Mouse (Mus musculus) 3134 (cell line): Measurements from ENCODE around the gene Cela2a.
A peak's percentile ranks its signal among the peaks of the same experiment; 100 is the strongest.
"Not testable (repeated sequence)": the region's sequence is repeated elsewhere in the genome, so short reads cannot be mapped to it uniquely, and the experiment has no call there.

Experiments
- DNase-seq: peaks from one replicate; pipeline ENCODE4 v3.0.0-alpha.2; 2011; ENCODE audit warnings: low spot score; ENCODE audit not compliant: insufficient read length; ENCODE audit errors: extremely low read depth

The Cela2a gene

GRCm38 (mm10) chr4:141805886-141806285, 20.1 kb downstream of the Cela2a start:
- no peak for DNase-seq

- DNase-seq: no peak
These were observed 21.9 kb downstream of the Cela2a start for GRCm38 (mm10) chr4:141804105-141804504.

GRCm38 (mm10) chr4:141797545-141797944, 28.4 kb downstream of the Cela2a start:
- no peak for DNase-seq

GRCm38 (mm10) chr4:141796954-141797353, 29.0 kb downstream of the Cela2a start:
- no peak for DNase-seq

GRCm38 (mm10) chr4:141796356-141796755, 29.6 kb downstream of the Cela2a start:
- DNase-seq: no peak

- DNase-seq: no peak
These were observed 31.8 kb downstream of the Cela2a start for GRCm38 (mm10) chr4:141794152-141794535.

GRCm38 (mm10) chr4:141793282-141794151, 32.4 kb downstream of the Cela2a start, which contains the start of gene Casp9:
Gene Casp9, plus strand, starts transcription at chr4:141793612.
- DNase-seq: peak; percentile 100

GRCm38 (mm10) chr4:141792554-141793281, 33.2 kb downstream of the Cela2a start:
- DNase-seq: no peak

- no peak for DNase-seq
These were observed 34.0 kb downstream of the Cela2a start for GRCm38 (mm10) chr4:141791951-141792350.

- DNase-seq: no peak
These were observed 34.5 kb downstream of the Cela2a start for GRCm38 (mm10) chr4:141791486-141791885.

GRCm38 (mm10) chr4:141790524-141790990, 35.4 kb downstream of the Cela2a start, which contains the start of gene Dnajc16:
Gene Dnajc16, minus strand, starts transcription at chr4:141790931.
- DNase-seq: peak; percentile 96

- no peak for DNase-seq
These were observed 36.3 kb downstream of the Cela2a start for GRCm38 (mm10) chr4:141789564-141790218.

GRCm38 (mm10) chr4:141787462-141787861, 38.5 kb downstream of the Cela2a start:
- DNase-seq: no peak

GRCm38 (mm10) chr4:141787046-141787445, 38.9 kb downstream of the Cela2a start:
- no peak for DNase-seq

- no peak for DNase-seq
These were observed 39.8 kb downstream of the Cela2a start for GRCm38 (mm10) chr4:141786141-141786540.

- no peak for DNase-seq
These were observed 41.1 kb downstream of the Cela2a start for GRCm38 (mm10) chr4:141784835-141785234.

GRCm38 (mm10) chr4:141781201-141781985, 44.6 kb downstream of the Cela2a start:
- DNase-seq: no peak

GRCm38 (mm10) chr4:141779828-141780227, 46.1 kb downstream of the Cela2a start:
- no peak for DNase-seq

GRCm38 (mm10) chr4:141773019-141773418, 52.9 kb downstream of the Cela2a start:
- not testable (repeated sequence) for DNase-seq

- DNase-seq: no peak
These were observed 54.1 kb downstream of the Cela2a start for GRCm38 (mm10) chr4:141771823-141772222.
